Mouse (Mus musculus): ENCODE data around the gene Fam221b. TPM values are rescaled to one million over a fixed set of nuclear protein-coding genes. Genes with fewer than 3 reads are reported as not detected.

Gene Fam221b
- polyA plus RNA-seq, 1 experiment, result 1.4 TPM

DNA sequence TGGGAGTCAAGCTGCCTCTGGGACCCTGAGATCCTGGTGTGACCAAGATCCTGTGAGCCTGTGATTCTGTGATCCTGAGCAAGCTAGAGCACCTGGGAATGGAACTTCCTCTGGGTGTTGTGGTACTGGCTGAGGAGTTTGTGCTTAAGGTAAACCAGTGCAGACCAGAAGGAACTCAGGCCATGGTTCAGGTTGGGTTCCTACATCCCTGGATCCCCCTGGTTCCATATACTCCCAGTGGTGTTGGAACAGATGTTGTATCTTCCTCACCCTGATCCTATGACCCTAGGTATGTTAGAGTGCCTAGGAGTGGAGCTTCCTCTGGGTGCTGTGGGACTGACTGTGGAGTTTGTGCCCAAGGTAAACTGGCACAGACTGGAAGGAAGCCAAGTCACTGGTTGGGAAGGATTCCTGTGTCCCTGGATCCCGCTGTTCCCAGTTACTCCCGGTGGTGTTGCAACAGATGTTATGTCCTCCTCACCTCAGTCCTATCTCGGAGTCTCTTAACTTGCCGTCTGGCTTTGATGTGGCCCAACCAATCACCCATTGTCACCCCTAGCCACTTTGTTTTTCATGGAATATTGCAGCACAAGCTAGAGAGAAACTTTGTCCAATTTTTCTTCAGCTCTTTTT lies 48.7 kb downstream of the Fam221b start:
- no peaks in the 10 kb centered on the region for H3K79me3 ChIP-seq (ENCODE audit: low read depth)
- no peak overlapping the region for H3ac ChIP-seq (ENCODE audit: control insufficient read depth, insufficient read length, low read depth)
- peaks cover 3% of the 10 kb centered on the region for H3K27me3 ChIP-seq (ENCODE audit: control insufficient read depth, insufficient read depth, insufficient read length)
- no peaks in the 10 kb centered on the region for H3K36me3 ChIP-seq (ENCODE audit: control insufficient read depth, insufficient read depth)
- H3K4me3 ChIP-seq (ENCODE audit: insufficient read depth, poor library complexity, severe bottlenecking), result no peak overlapping the region
- H3K79me2 ChIP-seq (ENCODE audit: control insufficient read depth, insufficient read depth), result no peaks in the 10 kb centered on the region
- TF ChIP-seq CTCF (IDR thresholded peaks at IDR 0.05; ENCODE audit: control insufficient read depth, insufficient read depth, insufficient read length), result no peak
- no peak for TF ChIP-seq CEBPB (IDR thresholded peaks at IDR 0.05; ENCODE audit: low read depth)
- no peak for TF ChIP-seq MYOD1 (IDR thresholded peaks at IDR 0.05; ENCODE audit: control insufficient read depth, insufficient read length, low read depth)
- TF ChIP-seq FOSL1 (IDR thresholded peaks at IDR 0.05; ENCODE audit: insufficient read depth, low read length, poor library complexity, severe bottlenecking), result no peak
- no peak for TF ChIP-seq MAX (IDR thresholded peaks at IDR 0.05)
- no peak for TF ChIP-seq MYOG (IDR thresholded peaks at IDR 0.05; ENCODE audit: control insufficient read depth, extremely low read depth, insufficient read length)
- no peak for TF ChIP-seq USF1 (IDR thresholded peaks at IDR 0.05; ENCODE audit: low read depth)

- no peak overlapping the region for H3K4me3 ChIP-seq (ENCODE audit: insufficient read depth, poor library complexity, severe bottlenecking)
- no peaks in the 10 kb centered on the region for H3K79me3 ChIP-seq (ENCODE audit: low read depth)
- H3K36me3 ChIP-seq (ENCODE audit: control insufficient read depth, insufficient read depth), result no peaks in the 10 kb centered on the region
- peaks cover 6% of the 10 kb centered on the region for H3K27me3 ChIP-seq (ENCODE audit: control insufficient read depth, insufficient read depth, insufficient read length)
- no peak overlapping the region for H3ac ChIP-seq (ENCODE audit: control insufficient read depth, insufficient read length, low read depth)
- no peaks in the 10 kb centered on the region for H3K79me2 ChIP-seq (ENCODE audit: control insufficient read depth, insufficient read depth)
- TF ChIP-seq MYOD1 (IDR thresholded peaks at IDR 0.05; ENCODE audit: control insufficient read depth, insufficient read length, low read depth) (no peak), CEBPB (IDR thresholded peaks at IDR 0.05; ENCODE audit: low read depth) (no peak), MAX (IDR thresholded peaks at IDR 0.05) (no peak), FOSL1 (IDR thresholded peaks at IDR 0.05; ENCODE audit: insufficient read depth, low read length, poor library complexity, severe bottlenecking) (no peak), CTCF (IDR thresholded peaks at IDR 0.05; ENCODE audit: control insufficient read depth, insufficient read depth, insufficient read length) (no peak), USF1 (IDR thresholded peaks at IDR 0.05; ENCODE audit: low read depth) (no peak), MYOG (IDR thresholded peaks at IDR 0.05; ENCODE audit: control insufficient read depth, extremely low read depth, insufficient read length) (no peak)
Measured at GRCm38 (mm10) chr4:43613060-43613730, 55.8 kb downstream of the Fam221b start.

DNA sequence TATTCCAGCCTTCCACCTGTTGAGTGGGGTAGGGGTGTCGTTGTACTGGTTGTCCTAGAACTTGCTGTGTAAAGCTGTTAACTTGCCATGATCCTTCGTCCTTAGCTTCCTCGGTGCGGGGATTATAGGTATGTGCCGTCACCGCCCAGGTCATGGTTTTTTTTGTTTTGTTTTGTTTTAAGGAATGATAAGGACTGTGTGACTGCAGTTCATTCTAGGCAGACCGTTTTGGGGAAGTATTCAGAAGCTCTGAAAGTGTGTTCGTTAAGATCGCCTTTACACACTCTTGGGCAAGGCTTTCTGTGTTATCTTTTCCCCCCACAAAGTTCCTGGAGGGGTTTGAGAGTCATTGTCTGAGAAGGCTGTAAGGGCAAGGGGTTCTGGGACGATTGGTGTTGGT lies 56.4 kb downstream of the Fam221b start:
- Histone ChIP-seq H3K79me2 (ENCODE audit: control insufficient read depth, insufficient read depth) (no peaks in the 10 kb centered on the region), H3K4me3 (ENCODE audit: insufficient read depth, poor library complexity, severe bottlenecking) (no peak overlapping the region), H3K27me3 (ENCODE audit: control insufficient read depth, insufficient read depth, insufficient read length) (peaks cover 6% of the 10 kb centered on the region), H3ac (ENCODE audit: control insufficient read depth, insufficient read length, low read depth) (no peak overlapping the region), H3K36me3 (ENCODE audit: control insufficient read depth, insufficient read depth) (no peaks in the 10 kb centered on the region), H3K79me3 (ENCODE audit: low read depth) (no peaks in the 10 kb centered on the region)
- TF ChIP-seq CEBPB (IDR thresholded peaks at IDR 0.05; ENCODE audit: low read depth), result no peak

Small RNA genes lying within 50 kb of the gene (microRNA-seq; reads per million reads assigned to microRNA genes)
- not detected for gene Gm25262 (ENCODE audit: borderline microRNAs expressed)

Other genes with a start within 250 kb of the Fam221b start
- 0.06 TPM for gene Fam166b, start 240.0 kb downstream of the Fam221b start, polyA plus RNA-seq (2012; fragmentation: generic; extraction: Trizol)
- 28.9 TPM for gene Tesk1, start 227.2 kb downstream of the Fam221b start, polyA plus RNA-seq (2012; fragmentation: generic; extraction: Trizol)
- 1.5 TPM for gene Cd72, start 214.5 kb downstream of the Fam221b start, polyA plus RNA-seq (2012; fragmentation: generic; extraction: Trizol)
- gene Sit1, start 185.4 kb downstream of the Fam221b start, polyA plus RNA-seq (2012; fragmentation: generic; extraction: Trizol), result not detected
- 58.9 TPM for gene Ccdc107, start 176.2 kb downstream of the Fam221b start, polyA plus RNA-seq (2012; fragmentation: generic; extraction: Trizol)
- gene Arhgef39, start 169.4 kb downstream of the Fam221b start, polyA plus RNA-seq (2012; fragmentation: generic; extraction: Trizol), result 11.7 TPM
- gene Car9, start 162.2 kb downstream of the Fam221b start, polyA plus RNA-seq (2012; fragmentation: generic; extraction: Trizol), result 0.67 TPM
- 622 TPM for gene Tpm2, start 145.4 kb downstream of the Fam221b start, polyA plus RNA-seq (2012; fragmentation: generic; extraction: Trizol)
- gene Creb3, start 106.8 kb downstream of the Fam221b start, polyA plus RNA-seq (2012; fragmentation: generic; extraction: Trizol), result 52.4 TPM
- 158 TPM for gene Tln1, start 106.5 kb downstream of the Fam221b start, polyA plus RNA-seq (2012; fragmentation: generic; extraction: Trizol)
- gene Rgp1, start 90.4 kb downstream of the Fam221b start, polyA plus RNA-seq (2012; fragmentation: generic; extraction: Trizol), result 22.6 TPM
- 6.0 TPM for gene Gba2, start 90.3 kb downstream of the Fam221b start, polyA plus RNA-seq (2012; fragmentation: generic; extraction: Trizol)
- gene Msmp, start 84.7 kb downstream of the Fam221b start, polyA plus RNA-seq (2012; fragmentation: generic; extraction: Trizol), result not detected
- 7.3 TPM for gene Npr2, start 37.2 kb downstream of the Fam221b start, polyA plus RNA-seq (2012; fragmentation: generic; extraction: Trizol)
- gene Spag8, start 15.6 kb downstream of the Fam221b start, polyA plus RNA-seq (2012; fragmentation: generic; extraction: Trizol), result 0.04 TPM
- 48.0 TPM for gene Hint2, start 12.7 kb downstream of the Fam221b start, polyA plus RNA-seq (2012; fragmentation: generic; extraction: Trizol)
- gene Tmem8b, start 174 bp downstream of the Fam221b start, polyA plus RNA-seq (2012; fragmentation: generic; extraction: Trizol), result 0.16 TPM
- gene Olfr70, start 31.7 kb upstream of the Fam221b start, polyA plus RNA-seq (2012; fragmentation: generic; extraction: Trizol), result not detected
- gene Olfr71, start 41.1 kb upstream of the Fam221b start, polyA plus RNA-seq (2012; fragmentation: generic; extraction: Trizol), result not detected
- gene Hrct1, start 58.0 kb upstream of the Fam221b start, polyA plus RNA-seq (2012; fragmentation: generic; extraction: Trizol), result 5.0 TPM
- gene Spaar, start 60.9 kb upstream of the Fam221b start, polyA plus RNA-seq (2012; fragmentation: generic; extraction: Trizol), result 0.11 TPM
- gene Olfr159, start 101.9 kb upstream of the Fam221b start, polyA plus RNA-seq (2012; fragmentation: generic; extraction: Trizol), result not detected
- gene Olfr156, start 154.8 kb upstream of the Fam221b start, polyA plus RNA-seq (2012; fragmentation: generic; extraction: Trizol), result not detected
- not detected for gene Olfr157, start 171.1 kb upstream of the Fam221b start, polyA plus RNA-seq (2012; fragmentation: generic; extraction: Trizol)
- not detected for gene Olfr155, start 182.4 kb upstream of the Fam221b start, polyA plus RNA-seq (2012; fragmentation: generic; extraction: Trizol)
- gene Reck, start 206.4 kb upstream of the Fam221b start, polyA plus RNA-seq (2012; fragmentation: generic; extraction: Trizol), result 0.61 TPM